Mouse (Mus musculus) stomach, postnatal 0 days (tissue): ENCODE data around the gene Gm45713. TPM values are rescaled to one million over a fixed set of nuclear protein-coding genes. Genes with fewer than 3 reads are reported as not detected.
A peak's percentile ranks its signal among the peaks of the same experiment; 100 is the strongest.

Experiments
- ATAC-seq: fragments of 200-750 bp; cut with Nextera tagmentation; 2 replicates; pipeline ENCODE4 v1.8.0; 2017; ENCODE audit not compliant: low FRiP score, low TSS enrichment
- DNase-seq: peaks from one replicate; pipeline ENCODE4 v3.0.0-alpha.2; 2016; ENCODE audit warnings: low spot score
- H3K27ac ChIP-seq: fragments of 300-500 bp; sonication (generic); replicated peaks from 2 replicates; pipeline ENCODE4 v1.5.1; 2014; ENCODE audit warnings: mild to moderate bottlenecking, control low read depth
- H3K27me3 ChIP-seq: fragments of 300-500 bp; sonication (generic); 2 replicates; pipeline ENCODE4 v1.6.1; 2014; ENCODE audit warnings: low read length; ENCODE audit not compliant: control insufficient read depth, insufficient read depth
- H3K36me3 ChIP-seq: fragments of 300-500 bp; sonication (generic); 2 replicates; pipeline ENCODE4 v1.6.1; 2014; ENCODE audit warnings: low read length, mixed read lengths; ENCODE audit not compliant: control insufficient read depth, insufficient read depth
- H3K4me1 ChIP-seq: fragments of 300-500 bp; sonication (generic); replicated peaks from 2 replicates; pipeline ENCODE4 v1.6.1; 2014; ENCODE audit warnings: antibody characterized with exemption; ENCODE audit not compliant: control insufficient read depth, insufficient read depth
- H3K4me2 ChIP-seq: fragments of 300-500 bp; sonication (generic); replicated peaks from 2 replicates; pipeline ENCODE4 v1.6.1; 2014; ENCODE audit warnings: low read depth, mild to moderate bottlenecking, control low read depth, moderate library complexity
- H3K4me3 ChIP-seq: fragments of 300-500 bp; sonication (generic); 2 replicates; pipeline ENCODE4 v1.5.1; 2014; ENCODE audit warnings: low read depth, low read length, control low read depth
- H3K9ac ChIP-seq: fragments of 300-500 bp; sonication (generic); 2 replicates; pipeline ENCODE4 v1.6.1; 2014; ENCODE audit warnings: mild to moderate bottlenecking, low read length, control low read depth, mixed read lengths
- H3K9me3 ChIP-seq: fragments of 300-500 bp; sonication (generic); 2 replicates; pipeline ENCODE4 v1.6.1; 2016; ENCODE audit warnings: low read length; ENCODE audit not compliant: control insufficient read depth
- CTCF ChIP-seq: IDR thresholded peaks from 2 replicates; pipeline ENCODE4 v1.5.1; 2016; ENCODE audit warnings: antibody characterized with exemption, low read depth, mild to moderate bottlenecking, moderate library complexity
- EP300 ChIP-seq: optimal IDR thresholded peaks from 2 replicates; pipeline ENCODE3; 2016; ENCODE audit warnings: antibody characterized with exemption
- WGBS: fragments of 180-500 bp; shearing (Covaris S2); extraction: QIAGEN DNeasy Blood & Tissue Kit; methylation state at CpG from one replicate; pipeline ENCODE4 v1.1.7; 2014; 5-methylcytosine and 5-hydroxymethylcytosine counted together
- polyA plus RNA-seq: library from polyadenylated mRNA; unstranded; fragments of >200 nt; fragmentation: Nextera tagmentation; extraction: Ambion mirVana; gene quantifications from 2 replicates; pipeline ENCODE4 v1.2.1, GENCODE M21; 2015

The Gm45713 gene
- polyA plus RNA-seq, 1 experiment from 2014 or later = 1.1 TPM

DNA sequence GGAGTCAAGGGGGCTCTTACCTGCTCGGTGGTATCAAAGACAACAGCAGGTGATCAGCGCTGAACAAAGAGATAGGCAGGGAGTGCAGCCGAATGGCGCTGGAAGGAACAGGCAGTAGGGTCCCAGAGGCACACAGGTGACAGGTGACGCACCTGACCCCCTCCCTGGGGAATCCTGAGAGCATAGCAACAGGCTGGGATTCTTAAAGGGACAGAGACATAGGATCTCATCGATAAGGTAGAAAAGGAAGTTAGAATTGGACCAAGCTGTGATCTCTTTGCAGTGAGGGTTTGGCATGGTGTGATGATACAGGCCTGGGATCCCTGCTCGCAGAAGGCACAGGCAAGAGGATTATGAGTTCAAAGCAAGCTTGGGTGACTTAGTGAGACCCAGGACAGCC, 43.4 kb upstream of the Gm45713 start, which contains the start of gene Gfy:
TSS of gene Gfy (minus strand) at position 101 of the 400 bp plus-strand sequence.
- H3K9ac ChIP-seq = no peak within 1 kb of the TSS
- TF ChIP-seq EP300 (no peak), CTCF (no peak)

DNA sequence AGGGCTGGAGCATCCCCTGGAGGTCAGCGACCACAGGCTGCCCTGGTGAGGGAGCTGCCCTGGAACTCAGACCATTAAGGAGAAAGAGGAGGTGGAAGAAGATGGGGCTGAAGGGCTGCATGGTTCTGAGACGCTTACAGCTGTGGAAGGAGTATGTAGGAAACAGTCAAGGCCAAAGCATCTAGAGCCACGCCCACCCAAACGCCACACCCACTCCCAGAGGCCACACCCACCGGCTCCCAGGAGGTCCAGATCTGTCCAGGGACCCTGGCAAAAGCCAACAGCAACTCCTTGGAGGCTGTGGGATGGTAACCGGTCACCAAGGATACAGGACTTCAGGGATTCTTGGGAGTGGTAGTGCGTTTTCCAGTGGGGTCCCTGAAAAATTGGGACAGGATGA, 42.5 kb upstream of the Gm45713 start:
- TF ChIP-seq EP300 (no peak), CTCF (no peak)
- DNase-seq (no peak), ATAC-seq (no peak)
- Histone ChIP-seq H3K36me3 (no peaks in the 10 kb centered on the region), H3K4me3 (no peak overlapping the region), H3K27ac (no peak overlapping the region), H3K4me2 (no peak overlapping the region), H3K4me1 (peaks cover 9% of the 10 kb centered on the region), H3K9ac (no peak overlapping the region), H3K27me3 (peaks cover 32% of the 10 kb centered on the region; the same call in 1 of the 2 replicates), H3K9me3 (no peaks in the 10 kb centered on the region)
- WGBS = 25% methylated on average over 7 of the region's 7 CpGs

More for the DNA sequence above, 43.4 kb upstream of the Gm45713 start, which contains the start of gene Gfy:
- no peak for ATAC-seq
- Histone ChIP-seq H3K4me1 (peaks cover 9% of the 10 kb centered on the region), H3K4me2 (no peak within 1 kb of the TSS), H3K27ac (no peak within 1 kb of the TSS), H3K27me3 (peaks cover 32% of the 10 kb centered on the region; the same call in 1 of the 2 replicates), H3K4me3 (no peak within 1 kb of the TSS), H3K9me3 (no peaks in the 10 kb centered on the region), H3K36me3 (no peaks in the 10 kb centered on the region)
- WGBS = 22% methylated on average over 7 of the region's 7 CpGs
- no peak for DNase-seq

- peak overlapping the region; percentile 6; the same call in 1 of the 2 replicates for H3K4me3 ChIP-seq
- H3K4me2 ChIP-seq = 0 out of 2 replicates have a peak overlapping the region, but pooled peaks have one; percentile 14
- H3K36me3 ChIP-seq = no peaks in the 10 kb centered on the region
- TF ChIP-seq EP300 (no peak), CTCF (no peak)
- H3K9me3 ChIP-seq = no peaks in the 10 kb centered on the region
- no peak overlapping the region for H3K27ac ChIP-seq
- 0 out of 2 replicates have a peak, but pooled peaks cover 6% of the 10 kb centered on the region for H3K4me1 ChIP-seq
- ATAC-seq (no peak), DNase-seq (no peak)
- H3K9ac ChIP-seq = no peak overlapping the region
- H3K27me3 ChIP-seq = peaks cover 27% of the 10 kb centered on the region; the same call in 1 of the 2 replicates
- WGBS = 4% methylated on average over 30 of the region's 31 CpGs
Measured at GRCm38 (mm10) chr7:45176356-45176755, 40.3 kb upstream of the Gm45713 start.

- no peak overlapping the region for H3K9ac ChIP-seq
- H3K9me3 ChIP-seq = no peaks in the 10 kb centered on the region
- ATAC-seq (no peak), DNase-seq (no peak)
- no peak overlapping the region for H3K4me2 ChIP-seq
- H3K27me3 ChIP-seq = peaks cover 23% of the 10 kb centered on the region; the same call in 1 of the 2 replicates
- H3K27ac ChIP-seq = no peak overlapping the region
- TF ChIP-seq EP300 = no peak
- no peak for TF ChIP-seq CTCF
- H3K4me3 ChIP-seq = peak overlapping the region; percentile 6; the same call in 1 of the 2 replicates
- 0 out of 2 replicates have a peak, but pooled peaks cover 6% of the 10 kb centered on the region for H3K4me1 ChIP-seq
- H3K36me3 ChIP-seq = no peaks in the 10 kb centered on the region
- WGBS = 2% methylated on average over 23 of the region's 23 CpGs
Measured at GRCm38 (mm10) chr7:45175929-45176328, 39.9 kb upstream of the Gm45713 start.

DNA sequence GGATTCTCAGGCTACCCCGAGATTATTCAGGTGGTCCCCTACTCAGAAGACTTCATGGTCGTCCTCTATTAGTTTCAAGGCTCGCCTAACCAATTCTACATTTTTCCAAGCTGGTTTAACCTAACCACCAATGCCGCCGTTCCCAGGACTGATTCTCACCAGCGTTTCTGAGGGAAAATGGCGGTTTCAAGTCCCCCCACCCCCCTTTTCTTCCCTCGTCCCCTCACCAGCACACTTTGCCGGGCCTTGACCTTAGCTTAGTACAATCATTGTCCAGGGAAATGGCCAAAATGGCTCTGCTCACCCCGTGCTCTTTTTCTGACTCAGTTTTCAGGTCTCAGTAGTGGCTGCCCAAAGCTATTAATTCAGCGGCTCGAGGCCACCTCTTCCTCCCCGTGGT, 39.4 kb upstream of the Gm45713 start:
- H3K27me3 ChIP-seq = peaks cover 20% of the 10 kb centered on the region; the same call in 1 of the 2 replicates
- no peak overlapping the region for H3K4me3 ChIP-seq
- no peak for ATAC-seq
- WGBS = 3% methylated on average over 13 of the region's 13 CpGs
- DNase-seq = no peak
- no peak overlapping the region for H3K27ac ChIP-seq
- no peaks in the 10 kb centered on the region for H3K9me3 ChIP-seq
- TF ChIP-seq CTCF (no peak), EP300 (no peak)
- H3K36me3 ChIP-seq = no peaks in the 10 kb centered on the region
- no peak overlapping the region for H3K4me2 ChIP-seq
- H3K4me1 ChIP-seq = 0 out of 2 replicates have a peak, but pooled peaks cover 6% of the 10 kb centered on the region
- no peak overlapping the region for H3K9ac ChIP-seq

DNA sequence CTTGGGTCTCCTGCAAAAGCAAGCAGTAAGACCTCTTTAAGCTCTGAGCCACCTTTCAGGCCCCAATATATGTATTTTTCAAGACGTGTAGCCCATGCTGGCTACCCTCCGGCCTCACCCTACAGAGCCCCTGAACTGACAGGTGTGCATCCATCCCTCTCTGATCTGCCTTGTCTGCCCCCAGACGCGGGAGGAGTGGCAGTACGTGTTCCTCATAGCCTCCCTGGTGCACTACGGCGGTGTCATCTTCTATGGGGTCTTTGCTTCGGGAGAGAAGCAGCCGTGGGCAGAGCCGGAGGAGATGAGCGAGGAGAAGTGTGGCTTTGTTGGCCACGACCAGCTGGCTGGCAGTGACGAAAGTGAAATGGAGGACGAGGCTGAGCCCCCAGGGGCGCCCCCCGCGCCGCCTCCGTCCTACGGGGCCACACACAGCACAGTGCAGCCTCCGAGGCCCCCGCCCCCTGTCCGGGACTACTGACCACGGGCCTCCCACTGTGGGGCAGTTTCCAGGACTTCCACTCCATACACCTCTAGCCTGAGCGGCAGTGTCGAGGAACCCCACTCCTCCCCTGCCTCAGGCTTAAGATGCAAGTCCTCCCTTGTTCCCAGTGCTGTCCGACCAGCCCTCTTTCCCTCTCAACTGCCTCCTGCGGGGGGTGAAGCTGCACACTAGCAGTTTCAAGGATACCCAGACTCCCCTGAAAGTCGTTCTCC, 38.7 kb upstream of the Gm45713 start:
- TF ChIP-seq CTCF = no peak
- TF ChIP-seq EP300 = no peak
- Histone ChIP-seq H3K9me3 (peaks cover 6% of the 10 kb centered on the region), H3K4me1 (0 out of 2 replicates have a peak, but pooled peaks cover 6% of the 10 kb centered on the region), H3K4me3 (no peak overlapping the region), H3K9ac (no peak overlapping the region), H3K27ac (no peak overlapping the region), H3K27me3 (peaks cover 17% of the 10 kb centered on the region; the same call in 1 of the 2 replicates), H3K4me2 (no peak overlapping the region), H3K36me3 (no peaks in the 10 kb centered on the region)
- WGBS = 5% methylated on average over 26 of the region's 29 CpGs
- DNase-seq = no peak
- ATAC-seq = no peak
